Mouse (Mus musculus): ENCODE measurements at regions not wholly inside any gene's neighbourhood (a gene's known extent, or its start where the extent isn't known, plus 50 kb on each side); places are given as distances from the start of the nearest gene placed in this dataset.
"Not testable (repeated sequence)": the region's sequence is repeated elsewhere in the genome, so short reads cannot be mapped to it uniquely, and the experiment has no call there.

- TF ChIP-seq MEF2A (IDR thresholded peaks at IDR 0.05; ENCODE audit: borderline replicate concordance, low read depth, low read length); E2F4 (IDR thresholded peaks at IDR 0.05; ENCODE audit: insufficient replicate concordance, low read depth, low read length); ZKSCAN1 (IDR thresholded peaks at IDR 0.05; ENCODE audit: borderline replicate concordance, low read depth, low read length): not testable (repeated sequence)
These were observed 292.1 kb upstream of the Pkdcc start for GRCm38 (mm10) chr17:82922986-82923385.

Data from CH12.LX (cell line).